Mouse (Mus musculus) gastrocnemius, adult 2 months (tissue): ENCODE measurements at regions not wholly inside any gene's neighbourhood (a gene's known extent, or its start where the extent isn't known, plus 50 kb on each side); places are given as distances from the start of the nearest gene placed in this dataset.

ENCODE experiments used
- DNase-seq: peaks from one replicate; pipeline ENCODE4 v3.0.0; 2022
- H3K27ac ChIP-seq: fragments of 200-600 bp; 2 replicates; pipeline ENCODE4 v1.8.1; 2022; ENCODE audit warnings: mild to moderate bottlenecking
- H3K4me3 ChIP-seq: fragments of 200-600 bp; 2 replicates; pipeline ENCODE4 v1.8.1; 2022; ENCODE audit warnings: mild to moderate bottlenecking, moderate library complexity
- CTCF ChIP-seq: fragments of 200-600 bp; IDR thresholded peaks from 2 replicates; pipeline ENCODE4 v1.8.1; 2022; ENCODE audit warnings: antibody characterized with exemption, mild to moderate bottlenecking, moderate library complexity
- intact Hi-C: fragments of 180-260 bp; cut with DNase I; formaldehyde crosslinking; loops from one replicate; pipeline ENCODE4 v1.15.1; 2025

DNA sequence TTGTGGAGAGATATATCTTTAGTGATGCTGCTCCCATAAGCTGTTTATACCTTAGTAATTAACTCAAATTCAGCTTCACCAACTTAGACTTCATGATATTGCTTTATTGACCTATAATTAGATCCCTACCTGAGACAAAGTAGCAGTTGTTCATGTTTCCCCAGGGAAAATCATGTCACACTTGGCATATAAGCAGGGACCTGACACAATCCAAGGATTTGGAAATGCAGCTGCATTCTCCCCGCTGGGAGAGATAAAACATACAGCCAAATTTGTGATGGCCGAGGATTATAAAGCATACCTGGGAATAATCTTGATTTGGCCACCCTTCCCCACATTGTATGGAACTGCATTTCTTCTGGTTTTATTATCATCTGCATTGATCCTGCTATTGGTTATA, 55.6 kb upstream of the Tmc1 start:
- no peak overlapping the region for H3K27ac ChIP-seq
- TF ChIP-seq CTCF: no peak
- DNase-seq: no peak
- no peak overlapping the region for H3K4me3 ChIP-seq
- intact Hi-C loops: no loop called here

DNA sequence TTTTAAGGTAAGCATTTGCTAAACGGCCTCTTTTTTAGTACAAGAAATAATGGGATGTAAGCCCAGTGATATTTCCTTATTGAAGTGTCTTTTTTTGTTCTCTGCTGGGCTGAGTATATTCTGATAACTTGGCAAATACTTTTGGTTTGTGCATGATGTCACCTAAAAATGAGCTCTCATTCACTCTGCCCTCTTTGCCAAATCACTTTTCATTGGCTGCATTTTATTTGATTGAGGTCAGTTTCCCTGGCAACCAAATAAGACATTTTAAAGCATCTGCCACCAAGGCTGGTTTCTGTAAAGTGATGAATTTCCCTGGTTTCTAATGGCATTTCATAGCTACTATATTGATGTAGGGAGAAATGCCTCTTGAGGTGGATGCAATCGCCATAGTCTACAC, 50.4 kb upstream of the Tmc1 start:
- DNase-seq: no peak
- no peak overlapping the region for H3K27ac ChIP-seq
- TF ChIP-seq CTCF: no peak
- intact Hi-C loops: no loop called here
- H3K4me3 ChIP-seq: no peak overlapping the region
